ENCODE assay signal across 19 mouse cellular contexts in genomic region chr8:108880101-108880500, GRCm38 (mm10).
"Had no signal": no experiment of that assay in that cellular context is flagged by ENCODE, and none has a peak within 500 bp of the region (broad histone marks: within the 10 kb centered on the region; RNA-seq: fewer than 3 reads in every experiment).

No protein-coding gene starts in this region.

- H3K4me3 ChIP-seq: liver, embryonic 12.5 days; lung, embryonic 15.5 days; midbrain, embryonic 13.5 days; midbrain, embryonic 15.5 days; myocyte; neural tube, embryonic 12.5 days had no signal

- H3K36me3 ChIP-seq: liver, embryonic 12.5 days; lung, embryonic 15.5 days; midbrain, embryonic 15.5 days had no signal

- H3K9me3 ChIP-seq: liver, embryonic 12.5 days; lung, embryonic 15.5 days; midbrain, embryonic 13.5 days; midbrain, embryonic 15.5 days; neural tube, embryonic 12.5 days had no signal

- H3K27me3 ChIP-seq: liver, embryonic 12.5 days; lung, embryonic 15.5 days; midbrain, embryonic 13.5 days; midbrain, embryonic 15.5 days; neural tube, embryonic 12.5 days had no signal

- ATAC-seq: liver, embryonic 12.5 days; lung, postnatal 0 days; midbrain, embryonic 13.5 days; midbrain, embryonic 15.5 days had no signal

- H3K9ac ChIP-seq: liver, embryonic 12.5 days; liver, embryonic 14.5 days; lung, embryonic 15.5 days; midbrain, embryonic 13.5 days; midbrain, embryonic 15.5 days; neural tube, embryonic 12.5 days had no signal

- H3K27ac ChIP-seq: liver, embryonic 12.5 days; liver, embryonic 14.5 days; lung, embryonic 15.5 days; midbrain, embryonic 13.5 days; midbrain, embryonic 15.5 days; neural tube, embryonic 12.5 days had no signal

- DNase-seq: lung, adult 18-20 months; lung, postnatal 4 days; retina, postnatal 1 day; right cerebral cortex, adult 18-20 months; right cerebral cortex, postnatal 25 days; right cerebral cortex, postnatal 4 days; spleen, adult 18-20 months; thymus, adult 18-20 months; thymus, postnatal 14 days; thymus, postnatal 36 days had no signal

- H3K4me2 ChIP-seq: liver, embryonic 12.5 days; lung, embryonic 15.5 days; midbrain, embryonic 11.5 days; midbrain, embryonic 13.5 days; midbrain, embryonic 15.5 days; neural tube, embryonic 12.5 days had no signal
